Mouse (Mus musculus): Measurements from ENCODE around the gene Gm3278.
"Not testable (repeated sequence)": the region's sequence is repeated elsewhere in the genome, so short reads cannot be mapped to it uniquely, and the experiment has no call there.

The Gm3278 gene

GRCm38 (mm10) chr14:4892116-4892515, at the start of gene Gm3278:
TSS of gene Gm3278 (plus strand) at chr14:4892416.
- DNase-seq (ENCODE audit: low read depth, low spot score): not testable (repeated sequence)

DNA sequence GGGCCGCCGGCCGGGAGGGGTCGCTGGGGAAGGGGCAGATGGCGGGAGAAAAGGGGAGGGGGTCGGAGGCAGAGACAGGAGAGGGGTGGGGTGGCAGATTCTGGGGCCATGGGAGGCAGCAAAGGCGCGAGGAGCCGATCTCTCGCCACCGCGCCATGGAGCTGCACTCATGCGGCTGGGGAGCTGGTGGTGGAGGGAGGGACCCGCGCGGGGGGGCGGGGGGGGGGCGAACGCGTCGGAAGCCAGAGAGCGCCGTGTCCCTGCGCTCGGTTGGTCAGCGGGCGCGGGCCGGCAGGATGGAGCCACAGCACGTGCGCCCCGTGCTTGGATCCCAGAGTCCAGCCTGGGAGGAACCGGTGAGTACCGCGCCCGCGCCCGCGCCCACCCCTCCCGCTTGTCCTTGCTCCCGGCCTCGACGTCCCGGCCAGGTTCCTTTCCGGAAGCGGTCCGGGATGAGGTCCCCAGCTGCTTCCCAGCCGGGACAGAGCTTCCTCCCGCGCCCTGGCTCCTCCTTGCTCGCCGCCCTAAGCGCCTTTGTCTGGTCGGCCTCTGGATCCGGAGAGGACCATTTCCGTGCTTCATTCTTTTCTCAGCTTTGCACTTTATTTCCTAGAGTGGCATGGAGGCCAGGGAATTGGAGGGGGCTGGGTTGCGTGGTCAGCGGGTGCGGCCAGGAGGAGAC, 36.8 kb upstream of the Gm3278 start, which contains the start of gene Gm3264:
TSS of gene Gm3264 (plus strand) at position 278 of the 682 bp plus-strand sequence.
- DNase-seq (ENCODE audit: low read depth, low spot score): not testable (repeated sequence)

Measured in brain, embryonic 18.5 days (tissue).